Mouse (Mus musculus): Measurements from ENCODE around the gene Rcn2. TPM values are rescaled to one million over a fixed set of nuclear protein-coding genes. Genes with fewer than 3 reads are reported as not detected.
"Not testable (repeated sequence)": the region's sequence is repeated elsewhere in the genome, so short reads cannot be mapped to it uniquely, and the experiment has no call there.

Gene Rcn2
- 20.9 and 23.3 TPM in 2 replicates for total RNA-seq (2014; fragmentation: Nextera tagmentation)
- total RNA-seq (2017) = 22.8 and 23.3 TPM in 2 replicates
- polyA plus RNA-seq (2012) = 12.8 and 22.7 TPM in 2 replicates

DNA sequence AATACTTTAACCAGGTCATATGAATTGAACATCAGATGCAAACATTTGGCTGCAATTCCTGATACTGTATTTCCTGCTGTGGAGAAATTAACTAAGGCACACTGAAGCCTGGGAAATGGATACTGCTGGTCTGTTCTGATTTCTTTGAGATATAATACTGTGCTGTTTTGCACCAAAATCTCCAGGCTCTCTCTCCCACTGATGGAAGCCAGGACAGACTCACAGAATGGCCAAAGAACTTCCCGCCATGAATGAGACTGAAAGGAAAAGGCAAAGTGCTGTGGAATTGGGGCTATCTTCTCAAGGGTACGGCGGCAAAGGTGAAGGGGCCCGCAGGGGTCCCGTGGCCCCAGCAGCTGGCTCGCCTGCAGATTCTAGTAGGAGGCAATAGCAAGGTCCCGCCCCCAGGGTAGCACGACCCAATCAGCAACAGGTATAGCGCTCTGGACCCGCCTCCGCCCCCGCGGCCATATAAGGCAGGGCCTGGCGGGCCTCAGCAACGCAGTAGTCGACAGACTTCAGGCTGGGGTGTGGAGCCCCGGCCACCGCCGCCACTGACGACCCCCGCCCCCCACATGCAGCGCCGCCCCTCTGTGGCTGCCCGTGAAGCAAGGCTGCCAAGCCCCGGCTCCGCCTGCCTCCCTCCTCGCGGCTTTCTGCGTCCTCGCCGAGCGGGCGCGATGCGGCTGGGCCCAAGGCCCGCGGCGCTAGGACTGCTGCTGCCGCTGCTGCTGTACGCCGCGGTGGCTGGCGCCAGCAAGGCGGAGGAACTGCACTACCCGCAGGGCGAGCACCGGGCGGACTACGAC lies at the start of gene Rcn2:
TSS of gene Rcn2 (plus strand) at position 474 of the 809 bp plus-strand sequence.
- DNase-seq (ENCODE audit: low spot score) = peak; percentile 91
- peak; percentile 100 for ATAC-seq (ENCODE audit: extremely low read depth, insufficient number of reproducible peaks, low FRiP score, poor library complexity, severe bottlenecking)

DNA sequence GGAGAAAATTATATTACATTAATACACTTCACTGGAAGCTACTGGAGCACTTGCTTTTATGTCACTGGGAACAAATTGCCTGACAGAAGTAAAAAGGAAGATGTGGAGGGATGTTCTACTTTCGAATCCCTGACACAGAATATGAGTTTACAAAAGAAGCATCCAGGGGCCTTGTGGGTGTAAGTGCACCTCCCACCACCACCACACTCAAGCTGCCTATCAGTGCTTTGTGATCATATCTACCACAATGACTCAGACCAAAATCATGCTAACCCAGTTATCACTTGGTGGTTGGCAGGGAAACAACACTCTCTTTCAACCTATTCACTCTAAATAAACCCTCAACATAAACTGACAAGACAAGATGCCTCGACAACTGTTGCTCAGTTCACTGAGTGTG lies 37.0 kb upstream of the Rcn2 start:
- ATAC-seq (ENCODE audit: extremely low read depth, insufficient number of reproducible peaks, low FRiP score, poor library complexity, severe bottlenecking) = peak; percentile 75; the same call in 1 of the 2 replicates
- not testable (repeated sequence) for H3K36me3 ChIP-seq (replicated peaks); H3K4me1 ChIP-seq (ENCODE audit: insufficient read depth, low read depth, low read length); DNase-seq (ENCODE audit: low spot score); H3K4me3 ChIP-seq (ENCODE audit: low read depth, low read length); H3K27me3 ChIP-seq (ENCODE audit: insufficient read depth, low read length); H3K9me3 ChIP-seq (replicated peaks)

More for the DNA sequence above, at the start of gene Rcn2:
- TF ChIP-seq CTCF (IDR thresholded peaks at IDR 0.05; ENCODE audit: low read depth, low read length) = no peak
- TF ChIP-seq TAL1 (conservative IDR thresholded peaks at IDR 0.05; ENCODE audit: low read depth, low read length) = no peak
- TF ChIP-seq GATA2 (IDR thresholded peaks at IDR 0.05; ENCODE audit: borderline replicate concordance, low read depth, low read length) = no peak
- no peak for TF ChIP-seq POLR2AphosphoS5 (IDR thresholded peaks at IDR 0.05; ENCODE audit: insufficient replicate concordance, low read depth, low read length)
- TF ChIP-seq GATA1 (IDR thresholded peaks at IDR 0.05; ENCODE audit: borderline replicate concordance, low read length) = no peak
- Histone ChIP-seq H3K27me3 (ENCODE audit: insufficient read depth, low read length) (no peaks in the 10 kb centered on the region), H3K4me1 (ENCODE audit: insufficient read depth, low read depth, low read length) (peaks cover 15% of the 10 kb centered on the region), H3K36me3 (replicated peaks) (peaks cover 6% of the 10 kb centered on the region), H3K9me3 (replicated peaks) (no peaks in the 10 kb centered on the region), H3K4me3 (ENCODE audit: low read depth, low read length) (peak within 1 kb of the TSS; percentile 85)

- ATAC-seq (ENCODE audit: extremely low read depth, insufficient number of reproducible peaks, low FRiP score, poor library complexity, severe bottlenecking) (no peak), DNase-seq (ENCODE audit: low spot score) (no peak)
- TF ChIP-seq CTCF (IDR thresholded peaks at IDR 0.05; ENCODE audit: low read depth, low read length) (no peak), GATA2 (IDR thresholded peaks at IDR 0.05; ENCODE audit: borderline replicate concordance, low read depth, low read length) (no peak), POLR2AphosphoS5 (IDR thresholded peaks at IDR 0.05; ENCODE audit: insufficient replicate concordance, low read depth, low read length) (no peak), TAL1 (conservative IDR thresholded peaks at IDR 0.05; ENCODE audit: low read depth, low read length) (no peak), GATA1 (IDR thresholded peaks at IDR 0.05; ENCODE audit: borderline replicate concordance, low read length) (no peak)
- Histone ChIP-seq H3K4me1 (ENCODE audit: insufficient read depth, low read depth, low read length) (no peaks in the 10 kb centered on the region), H3K9me3 (replicated peaks) (no peaks in the 10 kb centered on the region), H3K27me3 (ENCODE audit: insufficient read depth, low read length) (no peaks in the 10 kb centered on the region), H3K4me3 (ENCODE audit: low read depth, low read length) (no peak within 1 kb of the TSS), H3K36me3 (replicated peaks) (no peaks in the 10 kb centered on the region)
These were observed 31.2 kb upstream of the Rcn2 start, which contains the start of gene 4930563M21Rik for GRCm38 (mm10) chr9:56010450-56010849. TSS of gene 4930563M21Rik (minus strand) at chr9:56010550.

DNA sequence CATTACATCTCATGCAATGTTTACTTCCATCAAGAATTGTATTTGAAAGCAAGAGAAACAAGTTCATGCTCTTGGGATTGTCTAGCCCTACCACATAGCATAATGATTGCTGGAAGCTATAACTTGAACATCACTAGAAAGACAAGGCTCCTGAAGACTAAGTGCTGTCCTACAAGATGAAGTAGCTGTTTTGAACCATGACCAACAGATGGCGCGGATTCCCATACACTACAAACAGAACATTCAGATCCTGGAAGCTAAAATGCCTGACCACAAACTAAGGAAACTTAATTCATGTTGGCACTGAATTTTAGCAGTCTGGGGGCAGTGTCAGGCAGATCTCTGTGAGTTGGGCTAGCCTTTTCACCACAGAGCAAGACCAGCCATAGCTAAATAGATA lies 16.9 kb upstream of the Rcn2 start:
- Histone ChIP-seq H3K27me3 (ENCODE audit: insufficient read depth, low read length) (peaks cover 2% of the 10 kb centered on the region; the same call in 1 of the 2 replicates), H3K4me3 (ENCODE audit: low read depth, low read length) (no peak overlapping the region), H3K4me1 (ENCODE audit: insufficient read depth, low read depth, low read length) (no peaks in the 10 kb centered on the region), H3K36me3 (replicated peaks) (no peaks in the 10 kb centered on the region), H3K9me3 (replicated peaks) (no peaks in the 10 kb centered on the region)
- ATAC-seq (ENCODE audit: extremely low read depth, insufficient number of reproducible peaks, low FRiP score, poor library complexity, severe bottlenecking) (no peak), DNase-seq (ENCODE audit: low spot score) (no peak)
- TF ChIP-seq CTCF (IDR thresholded peaks at IDR 0.05; ENCODE audit: low read depth, low read length) (peak; percentile 19; the same call in 1 of the 2 replicates), POLR2AphosphoS5 (IDR thresholded peaks at IDR 0.05; ENCODE audit: insufficient replicate concordance, low read depth, low read length) (no peak)

- Histone ChIP-seq H3K27me3 (ENCODE audit: insufficient read depth, low read length) (peaks cover 2% of the 10 kb centered on the region; the same call in 1 of the 2 replicates), H3K4me3 (ENCODE audit: low read depth, low read length) (no peak overlapping the region), H3K36me3 (replicated peaks) (no peaks in the 10 kb centered on the region), H3K9me3 (replicated peaks) (no peaks in the 10 kb centered on the region), H3K4me1 (ENCODE audit: insufficient read depth, low read depth, low read length) (peaks cover 2% of the 10 kb centered on the region; the same call in 1 of the 2 replicates)
- TF ChIP-seq CTCF (IDR thresholded peaks at IDR 0.05; ENCODE audit: low read depth, low read length) (no peak), POLR2AphosphoS5 (IDR thresholded peaks at IDR 0.05; ENCODE audit: insufficient replicate concordance, low read depth, low read length) (no peak), GATA1 (IDR thresholded peaks at IDR 0.05; ENCODE audit: borderline replicate concordance, low read length) (no peak), GATA2 (IDR thresholded peaks at IDR 0.05; ENCODE audit: borderline replicate concordance, low read depth, low read length) (no peak), TAL1 (conservative IDR thresholded peaks at IDR 0.05; ENCODE audit: low read depth, low read length) (no peak)
- ATAC-seq (ENCODE audit: extremely low read depth, insufficient number of reproducible peaks, low FRiP score, poor library complexity, severe bottlenecking) = no peak
- DNase-seq (ENCODE audit: low spot score) = no peak
These were observed 14.4 kb upstream of the Rcn2 start for GRCm38 (mm10) chr9:56027292-56027691.

DNA sequence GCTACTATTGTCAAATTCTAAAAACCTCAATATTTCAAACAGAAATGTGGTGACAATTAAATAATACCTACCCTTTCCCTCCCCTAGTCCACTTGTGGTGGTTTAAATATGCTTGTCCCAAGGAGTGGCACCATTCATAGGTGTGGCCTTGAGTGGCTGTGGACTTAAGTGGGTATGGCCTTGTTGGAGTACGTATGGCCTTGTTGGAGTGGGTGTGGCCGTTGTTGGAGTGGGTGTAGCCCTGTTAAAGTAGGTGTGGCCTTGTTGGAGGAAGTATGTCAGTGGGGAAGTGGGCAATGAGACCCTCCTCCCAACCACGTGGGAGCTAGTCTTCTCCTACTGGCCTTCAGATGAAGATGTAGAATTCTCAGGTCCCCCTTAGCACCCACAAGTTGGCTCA lies 9.4 kb upstream of the Rcn2 start:
- ATAC-seq (ENCODE audit: extremely low read depth, insufficient number of reproducible peaks, low FRiP score, poor library complexity, severe bottlenecking) (no peak), DNase-seq (ENCODE audit: low spot score) (no peak)
- Histone ChIP-seq H3K27me3 (ENCODE audit: insufficient read depth, low read length) (peaks cover 4% of the 10 kb centered on the region; the same call in 1 of the 2 replicates), H3K36me3 (replicated peaks) (no peaks in the 10 kb centered on the region), H3K4me3 (ENCODE audit: low read depth, low read length) (no peak overlapping the region), H3K4me1 (ENCODE audit: insufficient read depth, low read depth, low read length) (peaks cover 4% of the 10 kb centered on the region; the same call in 1 of the 2 replicates), H3K9me3 (replicated peaks) (no peaks in the 10 kb centered on the region)
- TF ChIP-seq CTCF (IDR thresholded peaks at IDR 0.05; ENCODE audit: low read depth, low read length) (no peak), GATA2 (IDR thresholded peaks at IDR 0.05; ENCODE audit: borderline replicate concordance, low read depth, low read length) (no peak), GATA1 (IDR thresholded peaks at IDR 0.05; ENCODE audit: borderline replicate concordance, low read length) (no peak), TAL1 (conservative IDR thresholded peaks at IDR 0.05; ENCODE audit: low read depth, low read length) (no peak), POLR2AphosphoS5 (IDR thresholded peaks at IDR 0.05; ENCODE audit: insufficient replicate concordance, low read depth, low read length) (no peak)
